Mouse (Mus musculus) kidney, adult 2 months (tissue): ENCODE measurements around the gene Dyx1c1.

Experiments
- CTCF ChIP-seq: fragments of 200-500 bp; conservative IDR thresholded peaks from 2 replicates; pipeline ENCODE4 v1.5.1; 2011; ENCODE audit warnings: low read depth, mild to moderate bottlenecking, control low read depth, low read length, moderate library complexity, mixed read lengths; ENCODE audit not compliant: insufficient read depth, insufficient read length
- POLR2A ChIP-seq: fragments of 200-500 bp; IDR thresholded peaks from one replicate; pipeline ENCODE4 v1.6.1; 2011; ENCODE audit warnings: low read depth, low read length, control low read depth

DNA sequence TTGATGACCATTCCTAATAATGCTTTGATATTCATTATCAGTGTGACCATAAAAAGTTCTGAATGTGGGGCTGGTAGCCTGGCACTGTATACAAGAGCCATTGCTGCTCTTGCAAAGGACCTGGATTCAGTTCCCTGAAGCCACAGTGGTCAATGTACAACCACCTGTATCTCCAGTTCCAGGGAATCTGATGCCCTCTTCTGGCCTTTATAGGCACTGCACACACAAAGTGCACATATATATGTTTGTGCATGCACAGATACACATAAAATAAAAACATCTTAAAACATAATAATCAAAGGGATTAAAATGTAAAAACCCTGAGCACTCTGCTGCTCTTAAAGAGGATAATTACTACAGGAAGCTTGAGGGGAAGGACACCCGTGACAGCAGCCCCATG lies 11.6 kb upstream of the Dyx1c1 start:
- TF ChIP-seq POLR2A (no peak), CTCF (no peak)
